Mouse (Mus musculus): ENCODE measurements around the gene Dnajb12. TPM values are rescaled to one million over a fixed set of nuclear protein-coding genes. Genes with fewer than 3 reads are reported as not detected.

Gene Dnajb12
- total and polyA plus RNA-seq, 3 experiments = 13.9 to 35.9 (median 21.5) TPM

DNA sequence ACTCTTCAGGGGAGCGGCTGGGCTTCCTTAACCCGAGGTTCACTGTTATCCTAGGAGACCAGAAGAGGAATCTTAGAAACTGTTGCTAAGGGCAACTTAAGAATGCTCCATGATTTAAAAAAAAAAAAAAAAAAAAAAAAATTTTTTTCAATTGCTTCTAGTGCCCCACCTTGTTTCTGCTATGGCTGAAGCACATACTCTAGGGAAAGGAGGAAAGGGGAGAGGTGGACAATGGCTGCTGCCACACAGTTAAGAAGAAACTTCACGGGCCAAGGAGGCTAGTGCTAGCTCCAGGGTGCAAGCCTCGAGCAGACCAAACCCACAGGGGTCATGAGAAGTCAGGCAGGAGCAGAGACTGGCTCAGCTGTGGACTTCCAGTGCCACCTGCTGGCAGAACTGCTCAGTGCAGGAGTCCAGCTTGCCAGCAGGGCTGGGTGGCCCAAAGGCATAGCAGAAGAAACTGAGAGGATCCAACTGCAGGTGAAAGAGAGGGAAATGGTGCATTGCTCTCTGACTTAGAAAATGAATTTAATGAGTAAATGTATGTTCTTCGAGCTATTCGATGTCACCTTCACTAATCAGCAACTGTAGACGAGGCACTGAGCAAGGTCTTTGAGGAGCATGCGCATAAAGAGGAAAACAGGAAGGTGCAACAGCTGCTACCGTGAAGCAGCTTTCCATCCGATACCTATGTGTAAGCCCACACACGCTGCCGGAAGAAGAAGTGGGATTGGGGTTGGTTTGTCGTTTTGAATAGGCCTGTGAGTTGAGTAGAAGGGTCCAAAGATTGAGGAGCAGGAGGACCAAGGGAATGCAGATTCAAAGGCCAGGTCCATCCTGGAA lies 14.3 kb upstream of the Dnajb12 start (continued):
- TF ChIP-seq E2F4 (IDR thresholded peaks at IDR 0.05; ENCODE audit: insufficient replicate concordance, low read depth, low read length) (no peak), SMC3 (IDR thresholded peaks at IDR 0.05; ENCODE audit: low read depth, low read length) (peak; percentile 92), ETS1 (conservative IDR thresholded peaks at IDR 0.05; ENCODE audit: low read depth, low read length) (no peak), CTCF (conservative IDR thresholded peaks at IDR 0.05 in 1 of 2, IDR thresholded peaks at IDR 0.05 in 1 of 2; ENCODE audit: low read depth in 2 of 2, low read length in 2 of 2) (peak; percentile 87 to 98), CHD1 (IDR thresholded peaks at IDR 0.05; ENCODE audit: low read depth, low read length) (no peak), USF1 (IDR thresholded peaks at IDR 0.05; ENCODE audit: low read depth, low read length) (no peak), NELFE (IDR thresholded peaks at IDR 0.05; ENCODE audit: low read depth, low read length) (peak; percentile 57; the same call in 1 of the 2 replicates), MAFK (IDR thresholded peaks at IDR 0.05; ENCODE audit: insufficient replicate concordance, low read length) (no peak), ZC3H11A (IDR thresholded peaks at IDR 0.05; ENCODE audit: low read depth, low read length) (peak; percentile 78), HCFC1 (IDR thresholded peaks at IDR 0.05; ENCODE audit: low read depth, low read length) (no peak), KAT2A (IDR thresholded peaks at IDR 0.05; ENCODE audit: insufficient replicate concordance, low read length) (no peak), MAX (IDR thresholded peaks at IDR 0.05; ENCODE audit: low read length) (no peak; the same call in 1 of the 2 replicates), GABPA (IDR thresholded peaks at IDR 0.05; ENCODE audit: insufficient replicate concordance, low read depth, low read length) (no peak)

DNA sequence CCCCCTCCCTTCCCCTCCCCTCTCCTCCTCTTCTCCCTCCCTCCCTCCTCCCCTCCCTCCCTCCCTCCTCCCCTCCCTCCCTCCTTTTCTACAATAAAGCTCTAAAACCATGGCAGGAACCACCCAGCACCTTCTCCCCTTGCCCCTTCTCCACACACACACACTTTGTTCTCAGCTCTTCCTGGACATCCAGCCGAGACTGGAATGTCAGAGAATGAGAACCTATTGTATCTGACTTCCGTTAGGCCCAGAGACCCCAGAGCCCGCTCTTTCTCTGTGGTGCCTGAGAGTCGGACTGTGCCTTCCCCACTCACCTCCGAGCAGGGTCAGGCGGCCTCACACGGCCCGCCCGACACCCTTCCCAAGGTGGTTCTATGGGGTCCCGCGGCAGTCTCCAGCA lies 11.1 kb upstream of the Dnajb12 start:
- no peak overlapping the region for H3K4me3 ChIP-seq (replicated peaks in 1 of 3; ENCODE audit: low read depth in 2 of 3, low read length in 2 of 3, poor library complexity in 1 of 3)
- H3K36me3 ChIP-seq (replicated peaks in 1 of 2; ENCODE audit: control insufficient read depth in 1 of 2, insufficient read depth in 1 of 2, low read length in 1 of 2) = peaks cover 0 to 5% of the 10 kb centered on the region in 2 experiments
- dilution Hi-C loops (cut with MboI; ENCODE audit: extremely low pct_ligation_motif_present, extremely low pct_unique_long_range_greater_than_20kb, low sequenced_read_pairs) = no loop called here

More for the DNA sequence above, 11.1 kb upstream of the Dnajb12 start:
- TF ChIP-seq MEF2A (IDR thresholded peaks at IDR 0.05; ENCODE audit: borderline replicate concordance, low read depth, low read length) = no peak
- TF ChIP-seq BHLHE40 (IDR thresholded peaks at IDR 0.05; ENCODE audit: low read depth, low read length) = no peak
- no peak for TF ChIP-seq TCF12 (IDR thresholded peaks at IDR 0.05; ENCODE audit: low read depth, low read length)
- no peak for TF ChIP-seq POLR2AphosphoS2 (IDR thresholded peaks at IDR 0.05; ENCODE audit: low read depth, low read length)
- TF ChIP-seq ZKSCAN1 (IDR thresholded peaks at IDR 0.05; ENCODE audit: borderline replicate concordance, low read depth, low read length) = no peak
- TF ChIP-seq IRF4 (IDR thresholded peaks at IDR 0.05; ENCODE audit: low read depth, low read length) = no peak
- TF ChIP-seq E2F4 (IDR thresholded peaks at IDR 0.05; ENCODE audit: insufficient replicate concordance, low read depth, low read length) = no peak
- TF ChIP-seq ETS1 (conservative IDR thresholded peaks at IDR 0.05; ENCODE audit: low read depth, low read length) = no peak
- no peak for TF ChIP-seq SMC3 (IDR thresholded peaks at IDR 0.05; ENCODE audit: low read depth, low read length)
- TF ChIP-seq USF1 (IDR thresholded peaks at IDR 0.05; ENCODE audit: low read depth, low read length) = no peak
- H3K27ac ChIP-seq (ENCODE audit: insufficient read depth, low read depth) = no peak overlapping the region
- H3K79me2 ChIP-seq (replicated peaks; ENCODE audit: control insufficient read depth, extremely low read depth, insufficient read depth, poor library complexity, severe bottlenecking) = no peaks in the 10 kb centered on the region
- H3K4me2 ChIP-seq (ENCODE audit: insufficient read depth, low read depth, poor library complexity, severe bottlenecking) = no peak overlapping the region
- H3K9ac ChIP-seq (ENCODE audit: insufficient read depth, low read depth) = no peak overlapping the region
- H3K4me1 ChIP-seq (ENCODE audit: control insufficient read depth in 1 of 2, insufficient read depth in 2 of 2) = peaks cover 4 to 23% of the 10 kb centered on the region in 2 experiments; a peak in 2 of 4 replicates
- no peaks in the 10 kb centered on the region for H3K27me3 ChIP-seq (replicated peaks)
- in situ Hi-C loops (cut with MboI; ENCODE audit: low pct_ligation_motif_present, low pct_unique_long_range_greater_than_20kb, low sequenced_read_pairs) = loop anchor here (10.0 to 25.0 kb wide), 2 partner anchors 563 to 731 kb away; no protein-coding TSS in a partner anchor
- no peaks in the 10 kb centered on the region for H3K9me3 ChIP-seq (replicated peaks; ENCODE audit: low read length)
- no peak for DNase-seq (ENCODE audit: extremely low read depth)
